Mouse (Mus musculus) intestine, embryonic 14.5 days (tissue): ENCODE results near the gene Raph1. TPM values are rescaled to one million over a fixed set of nuclear protein-coding genes. Genes with fewer than 3 reads are reported as not detected.

Experiments used
- ATAC-seq: fragments of 200-750 bp; cut with Nextera tagmentation; replicated peaks from 2 replicates; pipeline ENCODE4 v1.8.0; 2017; ENCODE audit warnings: low read depth, moderate number of reproducible peaks, moderate TSS enrichment, moderate library complexity; ENCODE audit not compliant: low FRiP score, low TSS enrichment
- DNase-seq: peaks from one replicate; pipeline ENCODE4 v3.0.0-alpha.2; 2018; ENCODE audit warnings: low spot score
- H3K27ac ChIP-seq: fragments of 300-500 bp; sonication (generic); 2 replicates; pipeline ENCODE4 v1.5.1; 2014; ENCODE audit warnings: low read depth, mild to moderate bottlenecking, control low read depth
- H3K27me3 ChIP-seq: fragments of 300-500 bp; sonication (generic); replicated peaks from 2 replicates; pipeline ENCODE4 v1.6.1; 2014; ENCODE audit warnings: low read length, control low read depth; ENCODE audit not compliant: control insufficient read depth, insufficient read depth
- H3K36me3 ChIP-seq: fragments of 300-500 bp; sonication (generic); 2 replicates; pipeline ENCODE4 v1.6.1; 2014; ENCODE audit warnings: low read length, control low read depth; ENCODE audit not compliant: control insufficient read depth, insufficient read depth
- H3K4me1 ChIP-seq: fragments of 300-500 bp; sonication (generic); replicated peaks from 2 replicates; pipeline ENCODE4 v1.6.1; 2014; ENCODE audit warnings: low read length, control low read depth, mixed read lengths; ENCODE audit not compliant: control insufficient read depth, insufficient read depth
- H3K4me2 ChIP-seq: fragments of 300-500 bp; sonication (generic); 2 replicates; pipeline ENCODE4 v1.6.1; 2014; ENCODE audit warnings: low read length
- H3K4me3 ChIP-seq: fragments of 300-500 bp; sonication (generic); 2 replicates; pipeline ENCODE4 v1.5.1; 2014; ENCODE audit warnings: low read depth, low read length, control low read depth, mixed read lengths
- H3K9ac ChIP-seq: fragments of 300-500 bp; sonication (generic); 2 replicates; pipeline ENCODE4 v1.6.1; 2014; ENCODE audit warnings: mild to moderate bottlenecking, low read length
- H3K9me3 ChIP-seq: fragments of 300-500 bp; sonication (generic); 2 replicates; pipeline ENCODE4 v1.6.1; 2016; ENCODE audit warnings: low read length, control low read depth; ENCODE audit not compliant: control insufficient read depth
- WGBS: fragments of 180-500 bp; shearing (Covaris S2); extraction: QIAGEN DNeasy Blood & Tissue Kit; methylation state at CpG from one replicate; pipeline ENCODE4 v1.1.7; 2014; 5-methylcytosine and 5-hydroxymethylcytosine counted together
- polyA plus RNA-seq: library from polyadenylated mRNA; unstranded; fragments of >200 nt; fragmentation: Nextera tagmentation; extraction: Ambion mirVana; gene quantifications from 2 replicates; pipeline ENCODE4 v1.2.1, GENCODE M21; 2014

The Raph1 gene
- polyA plus RNA-seq, 1 experiment from 2014 or later, result 34.1 TPM

DNA sequence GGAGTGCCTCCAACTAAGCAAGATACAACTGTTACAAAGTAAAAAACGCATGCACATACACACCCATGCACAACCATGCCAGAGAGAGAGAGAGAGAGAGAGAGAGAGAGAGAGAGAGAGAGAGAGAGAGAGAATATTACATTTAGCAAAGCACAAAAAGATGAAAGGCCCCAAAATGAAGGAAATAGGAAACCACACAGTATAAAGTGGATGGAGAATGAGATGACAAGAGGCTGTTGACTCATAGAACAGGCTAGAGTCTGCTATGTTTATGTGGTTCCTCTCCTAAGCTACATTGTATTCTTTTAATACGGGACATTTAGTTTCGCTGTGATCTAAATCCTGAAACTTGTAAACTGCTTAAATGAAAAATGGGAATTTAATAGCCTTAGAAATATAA, 27.6 kb downstream of the Raph1 start:
- no peaks in the 10 kb centered on the region; the same call in 1 of the 2 replicates for H3K36me3 ChIP-seq
- H3K9me3 ChIP-seq, result no peaks in the 10 kb centered on the region
- H3K27me3 ChIP-seq, result no peaks in the 10 kb centered on the region
- no peak overlapping the region for H3K9ac ChIP-seq
- H3K4me3 ChIP-seq, result no peak overlapping the region
- no peak for ATAC-seq
- H3K4me1 ChIP-seq, result no peaks in the 10 kb centered on the region
- no peak overlapping the region for H3K27ac ChIP-seq
- WGBS, result 89% methylated on average over 3 of the region's 3 CpGs
- DNase-seq, result no peak
- H3K4me2 ChIP-seq, result no peak overlapping the region

DNA sequence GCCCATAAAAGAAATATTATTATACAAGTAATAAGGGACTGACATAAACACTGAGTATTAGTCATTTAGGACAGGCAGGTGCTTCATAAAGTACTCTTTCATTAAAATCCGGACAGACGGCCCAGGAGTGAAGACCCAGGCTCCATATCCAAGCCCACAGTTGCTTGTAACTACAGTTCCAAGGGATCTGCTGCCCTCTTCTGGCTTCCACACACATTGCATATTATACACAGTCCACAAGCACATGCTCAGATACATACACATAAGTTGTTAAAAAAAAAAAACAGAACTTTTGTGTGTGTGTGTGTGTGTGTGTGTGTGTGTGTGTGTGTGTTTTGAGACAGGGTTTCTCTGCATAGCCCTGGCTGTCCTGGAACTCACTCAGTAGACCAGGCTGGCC, 32.0 kb downstream of the Raph1 start:
- H3K36me3 ChIP-seq, result peaks cover 19% of the 10 kb centered on the region
- no peak overlapping the region for H3K9ac ChIP-seq
- H3K4me2 ChIP-seq, result no peak overlapping the region
- 83% methylated on average over 2 of the region's 2 CpGs for WGBS
- no peaks in the 10 kb centered on the region for H3K9me3 ChIP-seq
- no peaks in the 10 kb centered on the region for H3K4me1 ChIP-seq
- H3K4me3 ChIP-seq, result no peak overlapping the region
- no peaks in the 10 kb centered on the region for H3K27me3 ChIP-seq
- DNase-seq (no peak), ATAC-seq (no peak)
- no peak overlapping the region for H3K27ac ChIP-seq

DNA sequence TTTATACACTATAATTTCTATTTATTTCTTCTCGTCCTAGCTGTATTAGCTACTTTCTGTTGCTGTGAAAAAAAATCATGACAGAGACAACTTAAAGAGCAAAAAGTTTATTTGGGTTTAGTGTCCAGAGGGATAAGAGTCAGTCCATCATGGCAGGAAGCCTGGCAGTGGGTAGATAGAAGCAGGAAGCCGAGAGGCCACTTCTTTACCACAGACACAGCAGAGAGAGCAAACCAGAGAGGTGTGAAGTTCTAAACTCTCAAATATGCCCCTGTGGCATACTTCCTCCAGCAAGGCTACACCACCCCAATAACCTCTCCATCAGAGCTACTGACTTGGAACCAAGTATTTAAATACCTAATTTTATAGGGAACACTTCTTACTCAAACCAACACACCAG, 36.3 kb downstream of the Raph1 start:
- Histone ChIP-seq H3K9ac (no peak overlapping the region), H3K4me1 (no peaks in the 10 kb centered on the region), H3K9me3 (no peaks in the 10 kb centered on the region), H3K27ac (no peak overlapping the region), H3K36me3 (peaks cover 42% of the 10 kb centered on the region), H3K4me2 (no peak overlapping the region), H3K4me3 (no peak overlapping the region), H3K27me3 (no peaks in the 10 kb centered on the region)
- ATAC-seq (no peak), DNase-seq (no peak)
- WGBS, result 82% methylated on average over 2 of the region's 2 CpGs

- Histone ChIP-seq H3K9ac (no peak overlapping the region), H3K4me1 (no peaks in the 10 kb centered on the region)
- no peak for ATAC-seq
These were observed 36.8 kb downstream of the Raph1 start for GRCm38 (mm10) chr1:60530107-60530506.

DNA sequence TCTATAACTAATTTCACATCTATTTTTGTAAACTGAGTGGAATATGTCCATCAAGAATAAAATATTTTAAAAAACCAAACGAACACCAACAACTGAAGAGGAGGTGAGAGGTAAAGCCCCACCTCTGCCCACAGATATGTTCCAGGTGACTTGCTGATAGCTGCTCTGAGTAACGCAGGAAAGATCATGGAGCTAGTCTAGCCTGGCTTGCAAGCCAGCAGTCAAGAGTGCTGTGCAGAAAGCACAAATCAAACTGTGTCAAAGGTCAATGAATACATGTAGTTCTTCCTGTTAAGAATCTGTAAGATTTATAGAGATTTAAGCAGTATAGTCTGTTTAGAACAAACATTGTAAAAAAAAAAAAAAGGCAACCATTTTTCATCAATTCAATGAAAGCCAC, 56.3 kb downstream of the Raph1 start:
- 38% methylated on average over 2 of the region's 2 CpGs for WGBS
- ATAC-seq, result no peak
- H3K9ac ChIP-seq, result no peak overlapping the region
- H3K4me1 ChIP-seq, result no peaks in the 10 kb centered on the region
- no peak overlapping the region for H3K4me2 ChIP-seq
- H3K9me3 ChIP-seq, result no peaks in the 10 kb centered on the region
- no peak overlapping the region for H3K4me3 ChIP-seq
- H3K27me3 ChIP-seq, result no peaks in the 10 kb centered on the region
- peaks cover 12% of the 10 kb centered on the region for H3K36me3 ChIP-seq
- H3K27ac ChIP-seq, result no peak overlapping the region
- no peak for DNase-seq

More at GRCm38 (mm10) chr1:60530107-60530506, 36.8 kb downstream of the Raph1 start:
- H3K27ac ChIP-seq, result no peak overlapping the region
- H3K36me3 ChIP-seq, result peaks cover 47% of the 10 kb centered on the region
- H3K4me3 ChIP-seq, result no peak overlapping the region
- 89% methylated on average over 6 of the region's 6 CpGs for WGBS
- no peak for DNase-seq
- no peaks in the 10 kb centered on the region for H3K9me3 ChIP-seq
- no peaks in the 10 kb centered on the region for H3K27me3 ChIP-seq
- no peak overlapping the region for H3K4me2 ChIP-seq

- no peaks in the 10 kb centered on the region for H3K9me3 ChIP-seq
- H3K9ac ChIP-seq, result no peak overlapping the region
- peaks cover 37% of the 10 kb centered on the region for H3K36me3 ChIP-seq
- no peak overlapping the region for H3K27ac ChIP-seq
- 68% methylated on average over 5 of the region's 5 CpGs for WGBS
- ATAC-seq (no peak), DNase-seq (no peak)
- H3K27me3 ChIP-seq, result no peaks in the 10 kb centered on the region
- H3K4me3 ChIP-seq, result no peak overlapping the region
- H3K4me2 ChIP-seq, result no peak overlapping the region
- H3K4me1 ChIP-seq, result no peaks in the 10 kb centered on the region
These were observed 63.4 kb downstream of the Raph1 start for GRCm38 (mm10) chr1:60503456-60503855.

- Histone ChIP-seq H3K9me3 (no peaks in the 10 kb centered on the region), H3K36me3 (peaks cover 92% of the 10 kb centered on the region), H3K4me1 (no peaks in the 10 kb centered on the region), H3K27ac (no peak overlapping the region), H3K27me3 (no peaks in the 10 kb centered on the region), H3K4me2 (no peak overlapping the region), H3K9ac (no peak overlapping the region), H3K4me3 (no peak overlapping the region)
- no peak for DNase-seq
- WGBS, result 93% methylated on average over 6 of the region's 6 CpGs
- no peak for ATAC-seq
These were observed 73.5 kb downstream of the Raph1 start for GRCm38 (mm10) chr1:60493421-60493820.

DNA sequence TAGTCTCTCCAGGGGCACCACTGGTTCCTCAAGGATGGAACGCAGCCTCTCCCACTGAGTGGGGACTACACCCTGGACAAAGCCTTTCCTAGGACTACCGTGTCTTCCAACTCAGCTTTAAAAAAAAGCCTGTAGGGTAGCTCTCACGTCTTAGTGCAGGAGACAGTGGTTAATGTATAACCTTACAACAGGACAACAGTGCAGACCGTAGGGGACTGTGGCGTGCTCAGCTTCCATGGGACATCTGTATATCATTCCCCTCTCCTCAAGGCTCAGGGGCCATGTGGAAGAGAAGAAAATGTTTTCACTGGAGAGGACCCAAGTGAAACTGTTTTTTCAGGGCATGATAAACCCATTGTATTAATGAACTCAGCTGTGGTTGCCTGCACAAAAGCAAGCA, 74.5 kb downstream of the Raph1 start:
- Histone ChIP-seq H3K4me2 (no peak overlapping the region), H3K4me1 (no peaks in the 10 kb centered on the region), H3K36me3 (peaks cover 92% of the 10 kb centered on the region), H3K9ac (no peak overlapping the region), H3K27ac (no peak overlapping the region), H3K9me3 (no peaks in the 10 kb centered on the region), H3K27me3 (no peaks in the 10 kb centered on the region), H3K4me3 (no peak overlapping the region)
- 63% methylated on average over 5 of the region's 5 CpGs for WGBS
- ATAC-seq (peak; percentile 50; the same call in 1 of the 2 replicates), DNase-seq (no peak)

- ATAC-seq (no peak), DNase-seq (no peak)
- Histone ChIP-seq H3K9me3 (no peaks in the 10 kb centered on the region), H3K9ac (no peak overlapping the region), H3K36me3 (peaks cover 87% of the 10 kb centered on the region), H3K4me2 (no peak overlapping the region), H3K27ac (no peak overlapping the region), H3K27me3 (no peaks in the 10 kb centered on the region), H3K4me3 (no peak overlapping the region), H3K4me1 (no peaks in the 10 kb centered on the region)
- WGBS, result 92% methylated on average over 4 of the region's 4 CpGs
These were observed 76.4 kb downstream of the Raph1 start for GRCm38 (mm10) chr1:60490510-60490909.
